Mouse (Mus musculus) heart, postnatal 0 days (tissue): ENCODE results near the gene Cntnap5a.

Source experiments
- CTCF ChIP-seq: IDR thresholded peaks from 2 replicates; pipeline ENCODE4 v1.5.1; 2016; ENCODE audit warnings: antibody characterized with exemption, control low read depth, low read depth
- EP300 ChIP-seq: IDR thresholded peaks from 2 replicates; pipeline ENCODE4 v1.6.1; 2016; ENCODE audit warnings: antibody characterized with exemption, low read depth

GRCm38 (mm10) chr1:116370817-116371216 is 686.3 kb downstream of the Cntnap5a start:
- TF ChIP-seq CTCF (no peak), EP300 (no peak)
